Mouse (Mus musculus) embryonic stem cell, embryonic (primary cell): Measurements from ENCODE around the gene Ptprn2.

Source experiments
- CTCF ChIA-PET, 4 experiments: fragments of 300-600 bp in 2 of 4; fragments of 350-600 bp in 2 of 4; sonication (Branson Sonifier 250); formaldehyde crosslinking; loops; one replicate each; lab custom pipeline; 2022; ENCODE audit warnings: inconsistent platforms in 2 of 4; lab: Charles Lee
- POLR2A ChIA-PET, 4 experiments: fragments of 300-600 bp in 2 of 4; fragments of 350-600 bp in 2 of 4; sonication (Branson Sonifier 250); formaldehyde crosslinking; loops; one replicate each; lab custom pipeline; 2022; ENCODE audit warnings: antibody characterized with exemption in 4 of 4, inconsistent platforms in 1 of 4; lab: Charles Lee

The Ptprn2 gene

DNA sequence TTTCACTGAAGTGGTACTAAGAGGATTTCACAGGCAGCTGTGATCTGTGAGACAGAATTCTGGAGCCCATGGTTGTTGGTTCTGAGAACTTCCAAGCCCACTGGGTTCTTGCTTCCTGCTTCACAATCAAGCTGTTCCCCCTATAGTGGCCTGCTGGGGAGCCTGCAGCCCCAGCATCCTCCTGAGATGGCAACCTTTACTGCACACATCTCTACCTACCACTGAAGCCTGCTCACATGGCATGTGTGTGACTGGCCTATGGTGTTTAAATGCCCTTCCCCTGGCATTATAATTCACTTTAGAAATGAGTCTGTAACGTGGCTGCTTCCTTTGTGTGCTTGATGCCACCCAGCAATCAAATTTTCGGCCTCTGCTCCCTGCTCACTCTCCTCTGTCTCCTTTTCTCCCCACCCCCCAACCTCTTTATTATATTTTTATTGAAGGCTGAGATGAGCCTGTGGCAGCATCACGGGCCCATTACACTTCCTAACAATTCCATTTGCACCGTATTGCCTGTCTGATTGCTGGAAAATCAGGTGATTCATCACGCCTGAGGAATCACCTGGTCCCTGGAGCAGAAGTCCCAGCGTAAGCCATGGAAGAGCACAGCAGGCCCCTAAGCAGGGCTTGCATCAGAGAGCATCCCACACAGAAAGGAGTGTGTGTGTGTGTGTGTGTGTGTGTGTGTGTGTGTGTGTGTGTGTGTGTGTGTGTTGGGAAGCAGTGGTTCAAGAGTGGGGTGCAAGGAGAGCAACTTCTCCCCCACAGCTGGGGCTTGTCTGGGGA lies 402.2 kb downstream of the Ptprn2 start:
- ChIA-PET CTCF (interaction anchor here in 1 of 4 experiments (0.7 kb wide), 1 partner anchor 160 kb away, joined by 3 read pairs; no protein-coding TSS in a partner anchor), POLR2A (no interaction called here)

- ChIA-PET POLR2A (no interaction called here), CTCF (no interaction called here)
Measured at GRCm38 (mm10) chr12:116888856-116889255, 403.3 kb downstream of the Ptprn2 start.

DNA sequence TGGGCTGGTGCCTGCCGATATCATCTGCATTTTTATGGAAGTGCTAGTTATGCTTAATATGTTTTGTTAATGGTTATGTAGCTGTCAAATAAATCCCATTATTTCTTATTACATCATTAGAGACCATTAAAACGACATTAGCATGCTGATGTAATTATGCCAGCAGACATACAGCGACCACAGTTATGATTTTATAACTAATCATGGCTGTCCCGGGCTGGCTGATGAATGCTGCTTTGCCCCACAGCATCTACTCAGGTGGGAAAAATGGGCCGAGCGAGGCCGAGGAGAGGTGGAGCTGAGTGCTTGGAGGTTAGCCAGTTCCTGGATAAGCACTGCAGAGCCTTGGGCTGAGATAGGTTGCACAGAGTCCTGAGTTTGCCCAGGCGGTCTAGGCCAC lies 407.1 kb downstream of the Ptprn2 start:
- CTCF ChIA-PET = no interaction called here
- POLR2A ChIA-PET = no interaction called here

DNA sequence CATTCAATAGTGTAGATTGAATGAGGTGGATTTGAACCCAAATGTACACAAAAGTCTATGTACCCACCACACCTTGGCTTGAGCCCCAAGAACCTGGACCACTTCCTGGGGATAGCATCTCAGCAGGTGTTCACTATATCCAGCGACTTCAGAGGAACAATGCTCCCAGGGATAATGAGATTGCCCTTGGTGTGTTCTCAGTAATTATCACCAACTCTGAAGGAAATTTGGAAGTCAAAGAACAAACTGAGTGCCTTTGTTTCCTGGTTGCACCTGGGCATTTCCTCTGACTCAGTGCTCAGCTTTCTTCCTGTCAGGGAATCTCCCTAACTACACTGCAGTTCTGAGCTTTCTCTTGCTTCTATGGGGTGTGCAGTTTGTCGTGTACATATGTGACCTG lies 411.1 kb downstream of the Ptprn2 start:
- CTCF ChIA-PET = no interaction called here
- POLR2A ChIA-PET = interaction anchor here in 1 of 4 experiments (0.7 kb wide), 1 partner anchor 332 kb away, joined by 3 read pairs; no protein-coding TSS in a partner anchor

GRCm38 (mm10) chr12:116901773-116902172 lies 416.3 kb downstream of the Ptprn2 start:
- ChIA-PET CTCF (no interaction called here), POLR2A (no interaction called here)

DNA sequence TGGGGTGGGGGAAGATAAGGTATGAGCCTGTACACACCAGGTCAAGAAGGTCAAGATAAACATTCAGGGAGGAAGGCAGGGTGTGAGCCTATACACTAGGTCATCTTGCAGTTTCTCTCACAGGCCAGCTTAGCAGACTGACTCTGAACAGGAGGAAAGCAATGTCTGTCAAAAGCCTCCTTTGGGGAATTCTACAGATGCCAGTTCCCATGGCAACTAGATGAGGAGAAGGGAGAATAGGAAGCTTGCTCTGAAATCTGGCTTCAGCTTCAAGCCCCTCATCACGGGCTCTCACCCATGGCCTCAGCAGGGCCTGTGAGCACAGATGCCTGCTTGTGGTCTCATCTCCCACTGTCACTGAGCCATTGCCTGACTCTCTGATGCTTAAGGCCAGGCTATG lies 421.9 kb downstream of the Ptprn2 start:
- ChIA-PET POLR2A (no interaction called here), CTCF (no interaction called here)

DNA sequence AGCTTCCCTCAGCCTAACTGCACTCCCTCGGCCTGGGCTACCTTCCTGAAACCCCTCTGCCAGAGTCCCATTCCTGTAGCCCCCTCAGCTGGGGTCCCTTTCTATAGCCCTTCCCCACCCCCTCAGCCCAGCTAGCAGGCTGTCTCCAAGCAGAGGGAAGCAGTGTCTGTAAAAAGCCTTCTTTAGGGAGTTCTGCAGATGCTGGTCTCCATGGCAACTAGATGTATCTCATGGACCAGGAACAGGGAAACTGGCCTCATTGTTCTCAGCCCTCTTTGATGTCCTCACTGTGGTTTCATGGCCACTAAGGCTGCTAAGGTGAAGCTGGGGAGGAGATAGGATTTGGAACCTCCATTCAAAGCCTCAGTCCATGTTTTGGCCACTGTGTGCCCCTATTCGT lies 423.1 kb downstream of the Ptprn2 start:
- ChIA-PET CTCF (no interaction called here), POLR2A (no interaction called here)

GRCm38 (mm10) chr12:116916776-116917175 lies 431.3 kb downstream of the Ptprn2 start:
- ChIA-PET CTCF (no interaction called here), POLR2A (no interaction called here)

DNA sequence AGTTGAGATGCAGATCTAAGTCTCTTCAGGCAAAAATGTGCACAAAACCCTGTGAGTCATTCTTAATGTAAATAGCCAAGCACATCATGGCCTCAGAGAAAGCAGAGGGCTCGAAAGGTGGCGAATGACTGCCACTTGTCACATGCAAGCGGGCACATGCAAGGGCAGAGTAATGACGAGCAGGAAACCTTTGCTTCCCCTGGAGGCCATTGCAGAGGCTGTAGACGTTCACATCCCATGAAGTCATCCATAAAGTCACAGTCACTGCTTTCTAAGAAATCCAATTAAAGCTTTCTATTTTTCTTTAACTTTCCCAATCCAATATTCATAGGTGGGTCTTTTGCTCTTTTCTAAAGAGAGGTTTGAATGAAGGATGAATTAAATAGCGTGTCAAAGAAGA lies 433.7 kb downstream of the Ptprn2 start:
- CTCF ChIA-PET = no interaction called here
- POLR2A ChIA-PET = no interaction called here

- POLR2A ChIA-PET = no interaction called here
Measured at GRCm38 (mm10) chr12:116919691-116920526, 434.4 kb downstream of the Ptprn2 start.

DNA sequence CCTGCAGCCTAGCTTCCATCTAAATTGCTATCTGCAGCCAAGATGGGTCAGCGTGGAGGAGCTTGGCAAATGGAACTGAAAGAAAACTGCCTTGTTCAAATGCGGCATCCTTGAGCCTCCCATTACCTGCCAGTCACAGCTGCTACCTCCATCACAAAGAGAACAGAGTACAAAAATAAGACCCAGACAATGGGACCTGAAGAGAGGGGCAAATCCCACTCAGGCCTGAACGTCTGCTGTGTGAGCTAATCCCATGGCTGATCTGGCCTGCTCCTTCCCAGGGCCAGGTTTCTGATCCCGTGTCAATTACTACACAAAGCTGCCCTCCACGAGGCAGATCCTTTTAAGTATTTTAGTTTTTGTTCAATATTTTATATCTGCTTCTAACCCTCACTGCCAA lies 441.6 kb downstream of the Ptprn2 start:
- ChIA-PET POLR2A (no interaction called here), CTCF (interaction anchor here in 1 of 4 experiments (0.6 kb wide), 1 partner anchor 307 kb away, joined by 3 read pairs; no protein-coding TSS in a partner anchor)

More at GRCm38 (mm10) chr12:116919691-116920526, 434.4 kb downstream of the Ptprn2 start:
- CTCF ChIA-PET = no interaction called here

DNA sequence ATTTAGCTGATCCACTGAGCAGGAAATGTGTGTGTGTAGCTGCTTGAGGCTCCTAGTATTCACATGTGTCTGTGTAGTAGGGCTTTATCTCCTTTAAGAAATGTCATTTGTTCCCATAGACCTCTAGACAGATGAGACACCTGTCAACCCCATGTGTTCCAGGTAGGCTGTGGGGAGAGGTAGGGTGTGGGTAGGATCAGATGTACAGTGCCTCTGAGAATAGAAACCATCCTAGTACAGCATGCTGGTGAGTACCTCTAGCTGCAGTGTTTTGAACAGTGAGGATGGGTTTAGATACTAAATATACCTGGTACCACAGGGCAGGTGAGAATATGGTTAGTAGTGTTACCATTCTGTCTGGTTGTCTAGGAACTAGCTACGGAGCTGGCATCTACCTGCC lies 442.0 kb downstream of the Ptprn2 start:
- ChIA-PET CTCF (interaction anchor here in 1 of 4 experiments (0.6 kb wide), 1 partner anchor 308 kb away, joined by 3 read pairs; no protein-coding TSS in a partner anchor), POLR2A (no interaction called here)

GRCm38 (mm10) chr12:116938158-116938854 lies 452.8 kb downstream of the Ptprn2 start:
- ChIA-PET POLR2A (interaction anchor here in 2 of 4 experiments (0.6 to 1.3 kb wide), 4 partner anchors 9 to 13 kb away, joined by 3 to 4 read pairs (median 3); no protein-coding TSS in a partner anchor), CTCF (interaction anchor here in 1 of 4 experiments (0.6 kb wide), 1 partner anchor 372 kb away, joined by 4 read pairs; no protein-coding TSS in a partner anchor)

DNA sequence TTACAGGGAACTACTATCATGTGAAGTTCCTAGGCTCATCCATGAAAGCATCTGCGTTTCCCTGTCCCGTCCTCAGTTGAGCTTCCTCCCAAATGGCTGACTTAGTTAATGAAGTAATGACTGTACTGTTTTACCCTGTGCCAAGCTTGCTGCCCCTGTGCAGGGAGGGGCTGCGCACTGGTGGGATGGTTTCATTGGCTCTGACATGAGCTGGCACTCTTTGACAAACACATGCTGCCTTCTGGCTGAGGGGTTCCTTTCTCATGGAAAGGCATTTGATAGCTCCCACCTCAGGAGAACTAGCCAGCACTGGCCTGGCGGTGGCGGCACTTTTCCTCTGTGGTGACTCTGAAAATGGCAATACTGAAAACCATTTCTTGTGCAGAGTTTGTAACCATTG lies 458.4 kb downstream of the Ptprn2 start:
- ChIA-PET POLR2A (no interaction called here), CTCF (no interaction called here)

GRCm38 (mm10) chr12:116948151-116948928 lies 462.8 kb downstream of the Ptprn2 start:
- ChIA-PET CTCF (interaction anchor here (0.6 to 0.9 kb wide), 9 partner anchors 11 to 322 kb away, joined by 3 to 9 read pairs (median 5); no protein-coding TSS in a partner anchor), POLR2A (interaction anchor here in 3 of 4 experiments (0.6 to 1.2 kb wide), 8 partner anchors 10 to 728 kb away, joined by 3 to 6 read pairs (median 3); no protein-coding TSS in a partner anchor)

DNA sequence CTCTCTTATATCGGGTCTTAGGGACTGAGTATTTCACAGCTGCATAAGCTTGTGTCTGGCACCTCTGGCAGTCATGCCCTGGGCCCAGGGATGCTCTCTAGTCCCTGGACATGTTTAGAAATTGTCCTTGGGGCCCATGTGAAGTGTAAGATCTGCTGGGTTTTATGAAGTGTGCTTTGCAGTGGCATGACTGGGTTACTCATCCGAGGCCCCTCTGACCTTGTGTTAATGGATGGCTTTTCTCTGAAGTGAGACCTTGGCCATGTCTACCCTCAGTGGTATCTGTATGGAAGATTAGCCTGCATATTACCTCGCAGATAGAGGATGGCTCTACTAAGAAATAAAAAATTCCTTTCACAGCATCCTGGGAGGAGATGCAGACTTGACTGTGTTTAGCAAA lies 464.2 kb downstream of the Ptprn2 start:
- POLR2A ChIA-PET = interaction anchor here in 1 of 4 experiments (1.2 kb wide), 1 partner anchor 13 kb away, joined by 3 read pairs; no protein-coding TSS in a partner anchor
- CTCF ChIA-PET = no interaction called here

DNA sequence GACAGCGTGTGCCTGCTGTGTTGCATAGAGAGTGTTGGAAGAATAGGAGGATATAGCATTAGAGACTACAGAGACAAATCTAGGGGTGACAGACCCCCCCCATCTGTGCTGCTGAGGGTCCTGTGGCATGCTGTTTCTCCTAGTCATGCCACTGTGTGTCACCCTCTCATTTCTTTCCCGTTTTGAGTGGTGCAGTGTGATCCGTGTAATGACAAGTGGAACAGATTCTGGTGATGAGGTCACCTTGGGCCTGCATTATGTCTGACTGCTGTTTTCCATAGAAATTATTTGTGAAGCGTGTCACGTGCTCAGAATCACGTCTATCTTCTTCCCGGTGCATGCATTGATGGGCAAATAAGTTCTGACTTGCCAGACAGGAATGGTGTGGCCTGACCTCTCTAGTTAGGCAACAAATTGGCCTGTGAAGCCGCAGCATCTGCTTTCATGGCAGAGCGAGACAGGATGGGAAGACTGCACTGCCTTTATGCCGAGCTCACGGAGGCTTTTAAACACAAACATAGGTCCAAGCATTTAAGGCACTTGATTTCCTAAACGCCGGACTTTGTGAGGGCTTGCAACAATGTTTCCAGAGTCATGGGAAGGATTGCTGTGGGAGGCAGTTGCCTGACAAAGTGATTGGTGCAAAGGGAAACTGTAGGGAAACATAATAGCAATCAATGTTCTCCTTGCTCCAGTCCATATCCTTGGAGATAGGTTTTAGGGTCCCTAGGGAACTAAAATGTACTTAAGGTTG lies 467.1 kb downstream of the Ptprn2 start:
- ChIA-PET CTCF (no interaction called here), POLR2A (interaction anchor here in 1 of 4 experiments (0.6 kb wide), 1 partner anchor 855 kb away, joined by 4 read pairs; no protein-coding TSS in a partner anchor)
